8 mouse cellular contexts compared by ENCODE assay signal in genomic region chr10:119055199-119055785, GRCm38 (mm10).
DNase-seq lines count a peak whose midpoint lies in the region; TF ChIP-seq lines count a peak whose summit lies in the region.

No protein-coding gene starts in this region.

- peaks cover 5% of the 10 kb centered on the region for H3K4me1 ChIP-seq in thymus, adult 2 months (replicated peaks; ENCODE audit: control insufficient read depth, insufficient read depth, low read length)

- H3K4me3 ChIP-seq in thymus, adult 2 months (ENCODE audit: control insufficient read depth, insufficient read depth, low read length), result no peak overlapping the region

- TF ChIP-seq POLR2A in thymus, adult 2 months (IDR thresholded peaks at IDR 0.05; ENCODE audit: control insufficient read depth, extremely low read depth, insufficient read depth, low read length, poor library complexity), result no peak

- H3K27ac ChIP-seq in thymus, adult 2 months (ENCODE audit: control insufficient read depth, insufficient read depth, low read length), result no peak overlapping the region

- no peaks in the 10 kb centered on the region for H3K36me3 ChIP-seq in thymus, adult 2 months (ENCODE audit: control insufficient read depth, insufficient read depth, low read length)

- WGBS in thymus, adult 2 months, result 79% methylated on average over 13 of the region's 13 CpGs

- no peaks in the 10 kb centered on the region for H3K27me3 ChIP-seq in thymus, adult 2 months (ENCODE audit: control insufficient read depth, insufficient read depth, low read length)

- DNase-seq in embryo, embryonic 11 days, result peak; percentile 49
- DNase-seq in embryo, embryonic 10.5 days (ENCODE audit: low spot score), result no peak
- peak; percentile 91 for DNase-seq in 3T3-L1 (ENCODE audit: low read depth, low spot score)
- DNase-seq in cerebellum, postnatal 10 days, result peak; percentile 77 to 84
- peak; percentile 72 for DNase-seq in gastrocnemius, postnatal 10 days
- peak; percentile 16 to 69 for DNase-seq in layer of hippocampus, postnatal 25 days (ENCODE audit: extremely low spot score in 1 of 2, low spot score in 1 of 2)
- peak; percentile 79 to 80 for DNase-seq in lung, postnatal 4 days
- DNase-seq in thymus, adult 2 months, result no peak

- TF ChIP-seq CTCF in thymus, adult 2 months (IDR thresholded peaks at IDR 0.05; ENCODE audit: borderline replicate concordance, control insufficient read depth, extremely low read depth, insufficient read depth, low read length, poor library complexity), result no peak

Comparison
In these comparisons a context has a peak if more than half of its experiments do, and no peak if none do; other contexts are left out.
1. DNase-seq: peak in embryo, embryonic 11 days (single experiment), 3T3-L1 (single experiment), cerebellum, postnatal 10 days (2 of 2), gastrocnemius, postnatal 10 days (single experiment), layer of hippocampus, postnatal 25 days (2 of 2) and lung, postnatal 4 days (2 of 2); none in embryo, embryonic 10.5 days (single experiment) and thymus, adult 2 months (single experiment).